Mouse (Mus musculus) MEL (cell line): ENCODE data around the gene Fam193b.

Experiments
- BHLHE40 ChIP-seq: IDR thresholded peaks from 2 replicates; pipeline ENCODE4 v1.6.1; 2012; ENCODE audit warnings: low read depth, mild to moderate bottlenecking, inconsistent platforms, low read length, improper control_type of control experiment, borderline replicate concordance
- CTCF ChIP-seq, 3 experiments: IDR thresholded peaks in 2 of 3; conservative IDR thresholded peaks in 1 of 3; 2 replicates each; pipeline ENCODE4 v1.5.1; 2011 to 2012; ENCODE audit warnings: low read length in 3 of 3, low read depth in 2 of 3, mild to moderate bottlenecking in 2 of 3, improper control_type of control experiment in 1 of 3, inconsistent platforms in 1 of 3, mixed read lengths in 1 of 3, moderate library complexity in 1 of 3; ENCODE audit not compliant: control insufficient read depth in 1 of 3, insufficient read depth in 1 of 3, poor library complexity in 1 of 3, severe bottlenecking in 1 of 3
- MAFK ChIP-seq: IDR thresholded peaks from 2 replicates; pipeline ENCODE4 v1.6.1; 2011; ENCODE audit warnings: low read depth, mild to moderate bottlenecking, low read length, improper control_type of control experiment, borderline replicate concordance
- MAX ChIP-seq: IDR thresholded peaks from 2 replicates; pipeline ENCODE4 v1.6.1; 2011; ENCODE audit warnings: low read length, improper control_type of control experiment
- MEF2A ChIP-seq: IDR thresholded peaks from 2 replicates; pipeline ENCODE4 v1.6.1; 2014; ENCODE audit warnings: low read depth, mild to moderate bottlenecking, inconsistent platforms, low read length, improper control_type of control experiment; ENCODE audit not compliant: poor library complexity, insufficient replicate concordance, severe bottlenecking; ENCODE audit errors: extremely low read depth
- NRF1 ChIP-seq: IDR thresholded peaks from 2 replicates; pipeline ENCODE4 v1.6.1; 2014; ENCODE audit warnings: low read depth, mild to moderate bottlenecking, inconsistent platforms, low read length, improper control_type of control experiment, moderate library complexity; ENCODE audit not compliant: poor library complexity, insufficient read depth, severe bottlenecking
- POLR2A ChIP-seq, 2 experiments: IDR thresholded peaks; 2 replicates each; pipeline ENCODE4 v1.6.1; 2011 to 2012; ENCODE audit warnings: low read length in 2 of 2, mild to moderate bottlenecking in 2 of 2, control low read depth in 1 of 2, improper control_type of control experiment in 1 of 2, low read depth in 1 of 2, moderate library complexity in 1 of 2; ENCODE audit not compliant: control insufficient read depth in 1 of 2, insufficient read depth in 1 of 2, poor library complexity in 1 of 2
- SMC3 ChIP-seq: IDR thresholded peaks from 2 replicates; pipeline ENCODE4 v1.6.1; 2011; ENCODE audit warnings: low read depth, low read length, improper control_type of control experiment
- TCF12 ChIP-seq: IDR thresholded peaks from 2 replicates; pipeline ENCODE4 v1.6.1; 2014; ENCODE audit warnings: low read depth, mild to moderate bottlenecking, inconsistent platforms, low read length, improper control_type of control experiment, moderate library complexity
- USF1 ChIP-seq: IDR thresholded peaks from 2 replicates; pipeline ENCODE4 v1.6.1; 2014; ENCODE audit warnings: low read depth, mild to moderate bottlenecking, inconsistent platforms, low read length, improper control_type of control experiment, moderate library complexity
- USF2 ChIP-seq, 2 experiments: IDR thresholded peaks; 2 replicates each; pipeline ENCODE4 v1.6.1; 2011 to 2012; ENCODE audit warnings: improper control_type of control experiment in 2 of 2, low read length in 2 of 2, borderline replicate concordance in 1 of 2, inconsistent platforms in 1 of 2, low read depth in 1 of 2, mild to moderate bottlenecking in 1 of 2; ENCODE audit not compliant: insufficient read depth in 1 of 2
- ZNF384 ChIP-seq: IDR thresholded peaks from 2 replicates; pipeline ENCODE4 v1.6.1; 2012; ENCODE audit warnings: low read depth, mild to moderate bottlenecking, inconsistent platforms, low read length, improper control_type of control experiment

GRCm38 (mm10) chr13:55619328-55619727 is 48.4 kb upstream of the Fam193b start:
- TF ChIP-seq USF1 (no peak), POLR2A (IDR thresholded peaks at IDR 0.05; ENCODE audit: control insufficient read depth in 1 of 2, insufficient read depth in 1 of 2, low read depth in 1 of 2, low read length in 2 of 2, poor library complexity in 1 of 2) (no peak), MAX (no peak), CTCF (IDR thresholded peaks at IDR 0.05 in 2 of 3, conservative IDR thresholded peaks at IDR 0.05 in 1 of 3; ENCODE audit: control insufficient read depth in 1 of 3, insufficient read depth in 1 of 3, low read depth in 2 of 3, low read length in 3 of 3, poor library complexity in 1 of 3, severe bottlenecking in 1 of 3) (no peak), MAFK (no peak), MEF2A (no peak), ZNF384 (no peak), SMC3 (no peak), NRF1 (no peak), BHLHE40 (no peak), TCF12 (no peak), USF2 (IDR thresholded peaks at IDR 0.05; ENCODE audit: borderline replicate concordance in 1 of 2, insufficient read depth in 1 of 2, low read depth in 1 of 2, low read length in 2 of 2) (no peak)
